Mouse (Mus musculus) layer of hippocampus, postnatal 14 days (tissue): ENCODE measurements around the gene Cyp20a1. TPM values are rescaled to one million over a fixed set of nuclear protein-coding genes. Genes with fewer than 3 reads are reported as not detected.

Source experiments
- DNase-seq, 2 experiments: peaks; one replicate each; pipeline ENCODE4 v3.0.0; 2021 to 2022; ENCODE audit warnings: low spot score in 2 of 2, mixed read lengths in 1 of 2
- long read RNA-seq, 2 experiments: library from polyadenylated mRNA; stranded (forward); transcript quantifications; one replicate each; pipeline ENCODE4 v2.0.0; 2021
- total RNA-seq, 2 experiments: library from RNA; stranded (reverse); gene quantifications; 2 replicates each; pipeline ENCODE4 v1.2.3; 2021

Cyp20a1 gene
- 10 to 100 TPM; 12.6 to 12.8 TPM for total RNA-seq
- long read RNA-seq, experiment 1, transcript Cyp20a1-201 (13 exons, 2,223 nt): major isoform, 8 of 15 reads
- long read RNA-seq, experiment 1, partial matches to known transcripts: 1 of 15 reads
- long read RNA-seq, experiment 1, other reads (novel, unspliced or antisense): 4 of 15 reads
- long read RNA-seq, experiment 2, transcript Cyp20a1-201 (13 exons, 2,223 nt): major isoform, 8 of 15 reads
- long read RNA-seq, experiment 2, partial matches to known transcripts: 4 of 15 reads
- long read RNA-seq, experiment 2, other reads (novel, unspliced or antisense): 3 of 15 reads

DNA sequence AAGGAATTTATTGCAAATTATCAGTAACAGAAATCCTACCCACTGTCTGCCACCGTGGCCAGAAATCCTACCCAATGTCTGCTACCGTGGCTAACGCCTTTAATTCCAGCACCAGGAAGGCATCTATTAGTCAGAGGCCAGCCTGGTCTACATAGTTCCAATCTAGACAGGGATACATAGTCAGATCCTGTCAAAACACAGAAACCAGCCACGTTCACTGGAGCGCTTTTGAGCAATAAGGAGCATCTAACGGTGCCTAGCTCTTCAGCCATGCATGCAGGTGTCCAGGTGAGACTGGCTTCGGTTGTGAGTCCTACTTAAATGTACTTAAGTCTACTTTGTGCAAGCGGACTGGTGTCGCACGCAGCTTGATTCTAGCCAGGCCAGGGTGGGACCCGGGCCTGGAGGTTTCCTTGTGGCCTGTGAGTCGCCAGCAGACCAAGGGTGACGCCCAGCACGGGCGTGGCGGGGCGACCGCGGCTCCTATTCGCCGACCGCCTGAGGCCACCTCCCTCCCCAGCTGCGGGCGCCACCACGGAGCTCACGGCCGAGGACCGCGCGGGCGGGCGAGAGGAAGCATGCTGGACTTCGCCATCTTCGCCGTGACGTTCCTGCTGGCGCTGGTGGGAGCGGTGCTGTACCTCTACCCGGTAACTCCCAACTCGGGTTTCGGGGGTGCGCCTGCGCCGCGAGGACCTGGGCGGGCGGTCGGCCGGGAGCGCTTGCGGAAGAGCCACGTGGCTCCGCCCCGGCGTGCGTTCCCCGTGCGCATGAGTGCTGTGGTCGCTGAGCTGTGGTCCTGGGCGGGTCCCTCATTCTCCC is at the start of gene Cyp20a1:
TSS of gene Cyp20a1 (plus strand) at position 516 of the 822 bp plus-strand sequence.
- peak; percentile 87 to 90 for DNase-seq

- no peak for DNase-seq
Measured at GRCm38 (mm10) chr1:60293921-60294320, 49.2 kb upstream of the Cyp20a1 start.

DNA sequence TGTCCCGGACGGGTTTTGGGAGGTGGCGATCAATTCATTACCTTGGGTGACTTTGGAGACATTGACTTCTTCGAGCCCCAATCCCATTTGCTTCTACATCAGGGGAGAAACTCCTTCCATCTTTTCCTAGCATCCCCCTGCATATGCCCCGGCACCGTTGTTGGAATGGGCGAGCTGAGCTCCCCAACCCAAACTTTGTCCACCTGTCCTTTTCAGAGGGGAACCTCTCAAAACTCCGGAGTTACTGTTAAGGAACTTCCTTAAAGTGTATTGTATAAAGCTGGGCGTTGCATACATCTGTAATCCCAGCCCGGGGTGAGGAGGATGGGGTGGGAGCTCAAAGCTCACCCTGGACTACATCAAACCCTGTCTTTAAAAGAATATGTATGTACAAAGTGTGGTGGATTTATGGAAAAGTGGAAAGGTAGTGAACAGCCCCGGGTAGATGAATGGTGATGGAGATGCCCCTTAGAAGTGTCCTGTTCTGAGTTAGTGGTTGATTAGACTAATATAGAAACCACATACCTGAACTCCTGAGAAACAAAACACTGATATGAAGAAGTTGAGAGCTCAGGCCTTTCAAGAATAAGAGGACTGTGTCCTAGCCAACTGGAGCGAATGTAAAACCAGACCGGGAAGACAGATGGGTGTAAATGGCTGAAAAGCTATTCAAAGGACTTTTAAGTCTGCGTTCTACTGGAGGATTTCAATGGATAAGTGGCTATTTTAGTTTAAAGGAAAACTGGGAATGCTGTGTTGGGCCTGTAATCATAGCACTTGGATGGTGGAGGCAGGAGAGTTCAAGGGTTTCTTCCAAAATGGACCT is 720 bp downstream of the Cyp20a1 start:
- DNase-seq: no peak

DNA sequence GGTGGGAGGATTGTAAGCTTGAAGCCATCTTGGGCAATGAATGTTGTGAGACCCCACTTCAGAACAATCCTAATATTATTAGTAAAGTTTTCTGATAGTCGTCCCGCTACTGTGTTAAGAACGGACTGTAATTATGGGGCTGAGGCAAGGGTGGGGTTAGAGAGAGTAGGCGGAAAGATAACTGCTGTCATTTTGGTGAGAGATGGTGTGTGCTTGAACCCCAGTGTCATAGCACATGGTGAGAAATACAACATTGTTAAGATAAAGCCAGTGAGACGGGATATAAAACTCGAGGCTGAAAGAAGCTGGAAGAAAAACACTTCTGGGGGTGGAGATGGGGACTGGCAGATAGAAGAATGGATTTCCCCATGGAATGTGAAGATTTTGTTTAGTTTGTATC is 1.5 kb downstream of the Cyp20a1 start:
- no peak for DNase-seq

- DNase-seq: no peak
Measured at GRCm38 (mm10) chr1:60345712-60346111, 2.6 kb downstream of the Cyp20a1 start.

- DNase-seq: no peak
Measured at GRCm38 (mm10) chr1:60352786-60353185, 9.7 kb downstream of the Cyp20a1 start.

- no peak for DNase-seq
Measured at GRCm38 (mm10) chr1:60361626-60362025, 18.5 kb downstream of the Cyp20a1 start.

GRCm38 (mm10) chr1:60376556-60376955 is 33.4 kb downstream of the Cyp20a1 start:
- DNase-seq: no peak

- no peak for DNase-seq
Measured at GRCm38 (mm10) chr1:60381910-60382309, 38.8 kb downstream of the Cyp20a1 start.

GRCm38 (mm10) chr1:60404848-60405247 is 61.7 kb downstream of the Cyp20a1 start:
- DNase-seq: no peak

- no peak for DNase-seq
Measured at GRCm38 (mm10) chr1:60408501-60409167, 65.5 kb downstream of the Cyp20a1 start.

GRCm38 (mm10) chr1:60409168-60409828 is 66.2 kb downstream of the Cyp20a1 start, which contains the start of gene Abi2:
Abi2 (plus strand) TSS chr1:60409619.
- DNase-seq: peak; percentile 89 to 94

DNA sequence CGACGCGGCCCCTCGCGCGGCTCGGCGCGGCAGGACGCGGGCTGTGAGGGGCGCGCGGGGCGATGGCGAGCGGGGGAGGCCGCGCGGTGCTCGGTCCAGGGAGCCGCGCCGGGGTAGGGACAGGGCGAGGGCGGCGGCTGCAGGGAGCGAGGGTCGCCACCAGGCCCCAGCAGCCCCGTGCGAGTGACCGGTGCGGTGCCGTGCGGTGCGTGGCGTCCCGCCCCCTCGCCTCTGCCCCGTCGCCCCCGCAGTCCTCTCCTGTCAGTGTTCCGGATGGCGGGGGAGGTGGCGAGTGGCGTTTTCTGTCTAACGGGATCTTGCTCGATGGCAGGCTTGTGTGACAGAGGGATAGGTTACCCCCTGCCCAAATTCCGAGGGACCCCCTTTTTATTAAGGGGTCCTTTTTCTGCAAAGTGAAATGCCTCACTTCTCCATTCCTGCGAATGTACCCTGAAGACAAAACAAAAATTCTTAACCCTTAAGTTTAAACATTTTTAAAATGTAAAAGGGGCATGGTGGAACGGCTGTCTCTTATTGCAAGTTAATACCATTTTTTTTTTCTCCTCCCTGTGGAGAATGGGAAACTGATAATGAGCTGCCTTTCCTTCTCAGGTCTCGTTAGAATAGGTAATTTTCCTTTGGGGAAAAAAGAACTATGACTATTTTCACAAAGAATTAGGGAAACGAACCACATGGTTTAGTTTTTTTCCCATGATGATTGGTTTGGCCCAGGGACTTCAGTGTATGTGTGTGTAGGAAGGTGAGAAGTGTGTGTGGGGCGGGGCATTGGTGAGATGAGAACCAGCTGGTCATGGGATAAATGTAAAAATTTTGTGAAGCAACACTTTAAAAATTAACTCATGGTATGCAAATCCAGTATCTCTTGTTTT is 67.0 kb downstream of the Cyp20a1 start:
- DNase-seq: peak in 1 of 2 experiments; percentile 55

DNA sequence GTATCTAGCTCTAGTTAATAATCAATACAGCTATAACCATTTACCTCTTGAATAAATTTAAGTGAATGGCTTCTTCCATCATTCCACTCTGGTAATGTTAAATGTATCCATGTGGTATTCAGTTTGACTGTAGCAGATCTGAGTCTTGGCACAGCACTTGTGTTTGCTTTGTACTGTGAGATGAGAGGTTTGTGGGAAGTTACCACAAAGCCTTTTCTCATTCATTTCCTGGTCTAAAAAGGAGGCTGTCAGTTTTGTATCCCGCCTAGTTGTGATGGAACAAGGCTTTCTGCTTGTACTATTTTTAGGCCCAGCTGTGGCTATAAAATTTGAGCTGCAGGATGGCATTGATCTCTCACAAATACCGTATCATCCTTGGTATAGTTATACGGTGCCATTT is 73.6 kb downstream of the Cyp20a1 start:
- no peak for DNase-seq

- no peak for DNase-seq
Measured at GRCm38 (mm10) chr1:60423882-60424281, 80.8 kb downstream of the Cyp20a1 start.

GRCm38 (mm10) chr1:60428341-60428740 is 85.2 kb downstream of the Cyp20a1 start:
- DNase-seq: no peak

- peak in 1 of 2 experiments; percentile 24 for DNase-seq
Measured at GRCm38 (mm10) chr1:60428932-60429331, 85.8 kb downstream of the Cyp20a1 start.

GRCm38 (mm10) chr1:60431531-60431930 is 88.4 kb downstream of the Cyp20a1 start:
- DNase-seq: no peak

GRCm38 (mm10) chr1:60432497-60432896 is 89.4 kb downstream of the Cyp20a1 start:
- DNase-seq: no peak
